Mouse (Mus musculus) T-cell, adult 66 days (primary cell): ENCODE measurements around the gene Mmd. TPM values are rescaled to one million over a fixed set of nuclear protein-coding genes. Genes with fewer than 3 reads are reported as not detected.

ENCODE experiments used
- total RNA-seq, 2 experiments: library from RNA; stranded (reverse); gene quantifications; 3 replicates in 1 of 2; 4 replicates in 1 of 2; pipeline ENCODE4 v1.2.4; 2023

The Mmd gene
- total RNA-seq, result 10 to 100 TPM; 32.8 to 33.2 TPM

GRCm38 (mm10) chr11:90249025-90249650 lies at the start of gene Mmd:
TSS of gene Mmd (plus strand) at chr11:90249456.

Other genes starting within 250 kb of the Mmd start
- 1 to 10 TPM; 4.0 to 5.7 TPM for gene Pctp, start 246.6 kb upstream of the Mmd start, total RNA-seq
- not detected for gene Tmem100, start 219.1 kb upstream of the Mmd start, total RNA-seq
- gene Gm45716, start 61.8 kb upstream of the Mmd start, total RNA-seq, result 1 to 10 TPM; 1.2 to 1.9 TPM
- 1 to 10 TPM; 1.1 to 1.4 TPM for gene Hlf, start 141.4 kb downstream of the Mmd start, total RNA-seq